Mouse (Mus musculus): Measurements from ENCODE around the gene Jtb. TPM values are rescaled to one million over a fixed set of nuclear protein-coding genes. Genes with fewer than 3 reads are reported as not detected.

Gene Jtb
- polyA plus RNA-seq, 1 experiment from 2014 or later = 154 TPM

DNA sequence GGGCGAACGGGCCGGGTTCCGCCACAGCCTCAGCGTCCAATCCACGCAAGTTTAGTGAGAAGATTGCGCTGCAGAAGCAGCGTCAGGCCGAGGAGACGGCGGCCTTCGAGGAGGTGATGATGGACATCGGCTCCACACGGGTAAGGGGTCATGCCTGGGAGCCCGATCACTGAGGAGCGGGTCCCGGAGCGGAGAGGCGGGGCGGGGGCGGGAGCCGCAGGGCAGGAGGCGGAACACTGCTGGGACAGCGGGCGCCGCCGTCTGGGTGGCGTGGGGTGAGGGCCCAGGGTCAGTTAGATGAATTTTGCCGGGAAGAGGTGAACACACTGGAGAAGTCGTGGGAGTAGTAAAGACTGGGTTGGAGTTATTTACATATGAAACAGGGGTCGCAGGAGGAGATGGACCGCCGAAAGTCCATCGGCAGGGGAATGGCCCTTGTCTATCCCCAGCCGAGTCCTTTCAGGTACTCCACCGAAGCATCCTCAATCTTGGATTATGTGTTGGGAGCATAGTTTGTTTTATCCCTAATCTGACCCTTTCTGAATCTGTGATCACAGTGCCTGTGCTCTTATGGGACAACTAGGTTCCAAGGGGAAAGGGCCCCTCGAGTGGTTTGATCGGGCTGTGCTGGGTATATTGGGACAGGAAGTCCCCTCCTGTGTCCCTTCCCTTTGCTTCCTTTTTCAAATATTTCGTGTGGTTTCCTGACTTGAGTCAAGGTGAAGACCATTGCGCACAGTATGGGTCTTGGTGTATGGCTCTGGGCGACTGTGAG lies 23.2 kb downstream of the Jtb start:
- peak; percentile 75 for ATAC-seq
- peak overlapping the region; percentile 90 for H3K27ac ChIP-seq (ENCODE audit: low read length)
- peaks cover 8% of the 10 kb centered on the region; the same call in 1 of the 2 replicates for H3K4me1 ChIP-seq (ENCODE audit: insufficient read depth, low read depth, low read length)
- TF ChIP-seq EP300 (IDR thresholded peaks at IDR 0.05) (no peak), CTCF (IDR thresholded peaks at IDR 0.05) (no peak; the same call in 1 of the 2 replicates)
- peak; percentile 55 for DNase-seq (ENCODE audit: low spot score)
- H3K9me3 ChIP-seq (ENCODE audit: low read length) = no peaks in the 10 kb centered on the region
- peaks cover 11% of the 10 kb centered on the region for H3K36me3 ChIP-seq (ENCODE audit: insufficient read depth, low read length)
- H3K4me2 ChIP-seq (replicated peaks; ENCODE audit: low read depth, low read length) = peak overlapping the region; percentile 72
- H3K4me3 ChIP-seq (ENCODE audit: low read depth, low read length) = peak overlapping the region; percentile 81
- peak overlapping the region; percentile 91 for H3K9ac ChIP-seq (replicated peaks; ENCODE audit: low read depth)
- 2% methylated on average over 40 of the region's 41 CpGs for WGBS
- H3K27me3 ChIP-seq (replicated peaks; ENCODE audit: insufficient read depth, low read length) = no peaks in the 10 kb centered on the region

DNA sequence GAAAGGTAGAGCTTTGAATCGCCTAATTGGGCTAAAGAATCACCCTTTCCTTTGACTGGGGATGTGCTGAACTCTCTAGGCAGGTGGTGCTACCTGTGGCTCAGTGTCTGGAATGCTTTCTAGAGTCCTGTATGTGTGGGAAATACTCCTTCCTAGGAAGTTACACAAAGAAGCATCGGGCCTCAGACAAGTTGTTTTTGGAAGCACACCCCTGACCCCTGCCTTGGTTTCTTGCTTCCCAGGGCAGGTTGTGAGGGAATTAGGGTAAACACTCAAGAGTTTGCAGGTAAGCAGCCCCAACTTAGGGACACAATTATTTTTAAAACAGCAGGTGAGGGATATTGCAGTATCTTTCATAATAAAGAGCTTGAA lies 23.8 kb downstream of the Jtb start:
- Histone ChIP-seq H3K4me2 (replicated peaks; ENCODE audit: low read depth, low read length) (peak overlapping the region; percentile 72), H3K9ac (replicated peaks; ENCODE audit: low read depth) (peak overlapping the region; percentile 91), H3K4me3 (ENCODE audit: low read depth, low read length) (peak overlapping the region; percentile 81), H3K36me3 (ENCODE audit: insufficient read depth, low read length) (peaks cover 14% of the 10 kb centered on the region), H3K27ac (ENCODE audit: low read length) (0 out of 2 replicates have a peak overlapping the region, but pooled peaks have one; percentile 90), H3K9me3 (ENCODE audit: low read length) (no peaks in the 10 kb centered on the region), H3K4me1 (ENCODE audit: insufficient read depth, low read depth, low read length) (peaks cover 8% of the 10 kb centered on the region; the same call in 1 of the 2 replicates), H3K27me3 (replicated peaks; ENCODE audit: insufficient read depth, low read length) (no peaks in the 10 kb centered on the region)
- 4% methylated on average over 2 of the region's 2 CpGs for WGBS
- DNase-seq (ENCODE audit: low spot score) = no peak
- TF ChIP-seq CTCF (IDR thresholded peaks at IDR 0.05) = no peak
- no peak for TF ChIP-seq EP300 (IDR thresholded peaks at IDR 0.05)
- ATAC-seq = no peak

DNA sequence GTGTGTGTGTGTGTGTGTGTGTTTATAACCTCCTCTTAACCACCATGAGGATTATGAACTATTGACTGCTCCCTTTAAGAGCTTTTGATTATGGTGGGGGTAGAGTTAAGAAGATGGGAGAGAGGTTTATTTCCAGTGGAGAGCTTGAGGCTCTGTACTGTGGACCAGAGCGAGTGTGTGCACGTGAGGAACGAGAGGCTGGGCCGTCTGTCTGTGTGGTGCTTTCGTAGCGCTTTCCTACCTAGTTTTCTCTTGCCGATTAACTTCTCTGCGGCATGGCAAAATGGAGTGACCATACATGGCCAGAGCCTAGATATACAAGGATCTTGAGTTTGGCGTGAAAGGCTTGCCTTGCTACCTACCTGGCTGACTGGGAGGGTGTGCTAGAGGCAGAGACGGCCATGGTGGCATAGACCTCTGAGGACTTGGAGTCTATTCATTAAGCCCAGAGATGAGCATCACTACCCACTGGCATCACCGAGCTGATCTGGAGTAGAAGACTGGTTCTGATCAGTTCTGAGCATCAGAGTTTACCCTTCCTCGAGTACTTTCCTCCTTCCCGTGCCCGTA lies 24.5 kb downstream of the Jtb start:
- Histone ChIP-seq H3K36me3 (ENCODE audit: insufficient read depth, low read length) (peaks cover 14% of the 10 kb centered on the region), H3K27me3 (replicated peaks; ENCODE audit: insufficient read depth, low read length) (no peaks in the 10 kb centered on the region), H3K4me2 (replicated peaks; ENCODE audit: low read depth, low read length) (no peak overlapping the region), H3K4me1 (ENCODE audit: insufficient read depth, low read depth, low read length) (peaks cover 8% of the 10 kb centered on the region; the same call in 1 of the 2 replicates), H3K27ac (ENCODE audit: low read length) (no peak overlapping the region), H3K9me3 (ENCODE audit: low read length) (no peaks in the 10 kb centered on the region), H3K4me3 (ENCODE audit: low read depth, low read length) (no peak overlapping the region), H3K9ac (replicated peaks; ENCODE audit: low read depth) (no peak overlapping the region)
- DNase-seq (ENCODE audit: low spot score) (no peak), ATAC-seq (no peak)
- 89% methylated on average over 14 of the region's 14 CpGs for WGBS
- TF ChIP-seq CTCF (IDR thresholded peaks at IDR 0.05) (no peak), EP300 (IDR thresholded peaks at IDR 0.05) (no peak)

DNA sequence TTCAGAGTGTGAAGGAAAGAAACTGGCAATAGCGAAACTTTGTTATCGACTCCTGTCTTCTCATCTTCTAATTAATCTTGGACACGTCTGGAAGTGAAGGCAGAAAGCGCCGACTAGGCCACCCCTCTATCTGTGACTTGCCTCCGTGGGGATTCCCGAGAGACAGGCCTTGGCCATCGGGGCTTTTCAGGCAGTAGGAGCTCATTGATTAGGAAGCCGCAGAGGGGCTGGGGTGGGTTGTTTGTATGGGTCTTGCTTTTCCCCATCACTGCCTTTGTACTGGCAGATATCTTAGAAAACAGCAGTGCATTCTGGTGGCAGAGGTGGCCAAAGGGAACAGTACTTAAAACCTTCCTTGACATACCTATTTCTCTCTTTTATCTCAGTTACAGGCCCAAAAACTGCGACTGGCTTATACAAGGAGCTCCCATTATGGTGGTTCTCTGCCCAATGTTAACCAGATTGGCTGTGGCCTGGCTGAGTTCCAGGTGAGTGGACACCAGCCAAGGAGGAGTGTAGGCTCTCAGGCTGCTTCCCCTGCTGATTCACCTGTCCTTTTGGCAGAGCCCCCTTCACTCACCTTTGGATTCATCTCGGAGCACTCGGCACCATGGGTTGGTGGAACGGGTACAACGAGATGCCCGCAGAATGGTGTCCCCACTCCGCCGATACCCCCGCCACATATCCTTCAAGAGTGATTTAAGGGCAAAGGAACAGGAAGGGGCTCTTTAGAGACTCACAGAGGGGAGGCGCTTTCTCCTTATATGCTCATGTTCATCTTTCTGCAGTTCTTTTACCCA lies 25.5 kb downstream of the Jtb start:
- no peak for TF ChIP-seq EP300 (IDR thresholded peaks at IDR 0.05)
- TF ChIP-seq CTCF (IDR thresholded peaks at IDR 0.05) = no peak

DNA sequence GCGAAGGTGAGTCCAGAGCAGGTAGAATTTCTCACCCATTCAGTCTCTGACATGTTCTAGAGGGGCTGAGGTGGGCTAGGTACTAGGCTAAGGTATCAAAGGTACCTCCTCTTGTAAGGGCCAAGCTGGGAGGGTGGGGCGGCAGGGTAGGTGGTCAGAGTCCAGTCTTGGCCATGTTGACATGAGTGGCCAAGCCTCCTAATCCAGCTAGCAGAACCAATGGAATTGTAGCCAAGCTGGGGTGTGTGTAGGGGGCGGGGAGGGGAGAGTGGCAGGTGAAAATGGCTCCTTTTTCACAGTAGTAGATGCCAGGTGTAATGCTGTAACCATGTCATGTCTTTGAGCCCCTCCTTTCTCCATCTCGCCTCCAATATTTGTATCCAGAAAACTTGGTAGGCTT lies 27.1 kb downstream of the Jtb start:
- peaks cover 30% of the 10 kb centered on the region for H3K36me3 ChIP-seq (ENCODE audit: insufficient read depth, low read length)
- WGBS = 93% methylated on average over 4 of the region's 4 CpGs

More for the DNA sequence above, 25.5 kb downstream of the Jtb start:
- ATAC-seq = no peak
- no peak for DNase-seq (ENCODE audit: low spot score)
- peaks cover 19% of the 10 kb centered on the region for H3K36me3 ChIP-seq (ENCODE audit: insufficient read depth, low read length)
- WGBS = 84% methylated on average over 19 of the region's 19 CpGs
- H3K4me3 ChIP-seq (ENCODE audit: low read depth, low read length) = no peak overlapping the region
- no peak overlapping the region for H3K9ac ChIP-seq (replicated peaks; ENCODE audit: low read depth)
- H3K27ac ChIP-seq (ENCODE audit: low read length) = no peak overlapping the region
- peaks cover 8% of the 10 kb centered on the region; the same call in 1 of the 2 replicates for H3K4me1 ChIP-seq (ENCODE audit: insufficient read depth, low read depth, low read length)
- H3K27me3 ChIP-seq (replicated peaks; ENCODE audit: insufficient read depth, low read length) = no peaks in the 10 kb centered on the region
- H3K4me2 ChIP-seq (replicated peaks; ENCODE audit: low read depth, low read length) = no peak overlapping the region
- no peaks in the 10 kb centered on the region for H3K9me3 ChIP-seq (ENCODE audit: low read length)

More for the DNA sequence above, 27.1 kb downstream of the Jtb start:
- ATAC-seq (no peak), DNase-seq (ENCODE audit: low spot score) (no peak)
- Histone ChIP-seq H3K4me1 (ENCODE audit: insufficient read depth, low read depth, low read length) (peaks cover 8% of the 10 kb centered on the region; the same call in 1 of the 2 replicates), H3K27me3 (replicated peaks; ENCODE audit: insufficient read depth, low read length) (no peaks in the 10 kb centered on the region), H3K4me3 (ENCODE audit: low read depth, low read length) (no peak overlapping the region), H3K9me3 (ENCODE audit: low read length) (no peaks in the 10 kb centered on the region), H3K4me2 (replicated peaks; ENCODE audit: low read depth, low read length) (no peak overlapping the region), H3K27ac (ENCODE audit: low read length) (no peak overlapping the region), H3K9ac (replicated peaks; ENCODE audit: low read depth) (no peak overlapping the region)
- TF ChIP-seq CTCF (IDR thresholded peaks at IDR 0.05) (no peak), EP300 (IDR thresholded peaks at IDR 0.05) (no peak)
